Mouse (Mus musculus): Measurements from ENCODE around the gene Dlg5. TPM values are rescaled to one million over a fixed set of nuclear protein-coding genes. Genes with fewer than 3 reads are reported as not detected.

Gene Dlg5
- polyA plus RNA-seq, 1 experiment from 2014 or later = 13.6 TPM

Small RNA genes within 50 kb of the gene (microRNA-seq; reads per million reads assigned to microRNA genes)
- not detected for gene Mir7210

Other genes starting within 250 kb of the Dlg5 start
- gene Kcnma1, start 231.4 kb downstream of the Dlg5 start, polyA plus RNA-seq (2016; fragmentation: Nextera tagmentation; extraction: Ambion mirVana) = 0.37 and 0.42 TPM in 2 replicates
- gene E330034G19Rik, start 47.3 kb upstream of the Dlg5 start, polyA plus RNA-seq (2016; fragmentation: Nextera tagmentation; extraction: Ambion mirVana) = 0.14 TPM in 1 of 2 replicates, not detected in the other
- 12.8 and 15.3 TPM in 2 replicates for gene Polr3a, start 241.1 kb upstream of the Dlg5 start, polyA plus RNA-seq (2016; fragmentation: Nextera tagmentation; extraction: Ambion mirVana)
- gene Rps24, start 241.2 kb upstream of the Dlg5 start, polyA plus RNA-seq (2016; fragmentation: Nextera tagmentation; extraction: Ambion mirVana) = 836 and 843 TPM in 2 replicates

Data from heart, embryonic 12.5 days (tissue).